Mouse (Mus musculus) cerebellum, adult 8-10 months (tissue): ENCODE measurements around the gene Lama1.
"Not testable (repeated sequence)": the region's sequence is repeated elsewhere in the genome, so short reads cannot be mapped to it uniquely, and the experiment has no call there.

Source experiments
- DNase-seq: peaks from one replicate; pipeline ENCODE4 v3.0.0; 2022

Gene Lama1

GRCm38 (mm10) chr17:67722578-67722977 is 25.5 kb downstream of the Lama1 start:
- no peak for DNase-seq

DNA sequence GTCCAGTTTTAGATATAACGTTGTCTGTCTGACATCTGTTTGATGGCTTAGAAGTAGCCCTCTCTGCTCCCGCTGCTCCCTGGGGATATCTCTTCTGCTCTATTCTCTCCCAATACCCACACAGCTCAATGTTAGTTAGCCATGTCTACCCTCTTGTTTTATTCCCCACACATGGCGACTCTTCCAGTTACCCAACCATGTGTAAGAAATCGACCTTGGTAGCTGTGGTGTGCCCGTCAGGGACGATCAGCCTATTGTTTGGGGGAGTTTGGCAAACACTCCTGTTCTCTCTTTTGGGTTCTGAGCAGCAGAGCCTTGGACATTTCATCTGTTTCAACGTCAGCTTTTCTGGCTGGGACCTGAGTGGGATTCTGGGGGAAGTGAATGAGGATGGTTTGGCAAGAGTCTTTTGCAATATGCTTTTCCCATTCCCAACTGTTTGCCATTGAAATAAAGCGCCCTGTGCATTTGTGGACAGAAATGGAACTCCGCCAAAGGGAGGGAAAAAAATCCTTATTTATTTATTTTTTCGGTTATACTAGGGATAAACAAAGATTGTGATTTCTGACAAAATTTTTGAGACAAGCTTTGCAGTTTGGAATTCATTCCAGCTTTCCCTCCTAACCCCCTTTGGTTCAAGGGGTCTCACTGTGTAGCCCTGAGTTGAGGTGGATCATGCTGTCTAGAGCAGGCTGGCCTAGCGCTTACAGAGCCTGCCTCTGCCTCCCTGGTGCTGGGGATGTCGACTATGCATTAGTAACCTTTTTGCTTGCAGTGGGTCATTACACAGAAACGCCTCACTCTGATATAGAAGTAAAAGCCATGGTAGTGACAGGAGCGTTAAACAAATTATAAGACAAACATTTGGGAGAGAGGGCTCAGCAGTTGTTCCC is 26.4 kb downstream of the Lama1 start:
- DNase-seq, result no peak

- DNase-seq, result no peak
These were observed 29.5 kb downstream of the Lama1 start for GRCm38 (mm10) chr17:67726601-67727000.

DNA sequence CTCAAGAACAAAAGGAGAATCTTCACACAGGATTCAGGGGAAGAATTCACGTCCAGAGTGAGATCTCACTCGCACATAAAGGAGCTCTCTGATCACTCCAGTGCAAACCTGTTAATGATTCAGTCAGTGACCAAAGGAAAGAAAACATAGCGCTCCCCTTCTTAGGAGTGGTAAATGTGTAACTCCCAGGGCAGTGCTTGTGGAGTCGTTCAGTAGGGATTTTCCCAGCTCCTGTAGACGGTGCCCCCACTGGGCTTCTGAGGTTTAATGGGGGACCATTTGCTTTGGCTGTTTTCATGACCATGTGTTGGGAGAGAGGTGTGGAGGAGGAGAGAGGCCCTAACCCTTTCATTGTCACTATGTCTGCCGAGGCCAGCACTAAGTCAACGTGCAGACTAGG is 31.7 kb downstream of the Lama1 start:
- no peak for DNase-seq

DNA sequence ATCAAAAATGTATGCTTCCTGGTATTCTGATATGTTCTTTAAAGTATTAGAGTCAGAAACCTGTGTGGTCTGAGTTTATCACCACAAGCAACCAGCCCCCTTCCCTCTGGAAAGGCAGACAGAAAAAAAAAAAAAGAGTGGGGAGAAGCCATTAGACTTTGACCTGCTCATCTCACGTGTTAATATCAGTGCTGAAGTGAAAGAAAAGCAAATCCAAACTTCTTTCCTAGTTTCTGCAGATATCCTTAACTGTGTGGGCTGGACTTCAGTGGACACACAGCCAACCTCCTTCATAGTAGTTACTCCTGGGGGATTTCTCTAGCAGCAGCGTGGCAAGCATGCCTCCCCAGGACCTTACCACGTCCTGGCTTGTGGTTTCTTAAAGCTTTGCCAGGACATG is 34.0 kb downstream of the Lama1 start:
- DNase-seq, result no peak

DNA sequence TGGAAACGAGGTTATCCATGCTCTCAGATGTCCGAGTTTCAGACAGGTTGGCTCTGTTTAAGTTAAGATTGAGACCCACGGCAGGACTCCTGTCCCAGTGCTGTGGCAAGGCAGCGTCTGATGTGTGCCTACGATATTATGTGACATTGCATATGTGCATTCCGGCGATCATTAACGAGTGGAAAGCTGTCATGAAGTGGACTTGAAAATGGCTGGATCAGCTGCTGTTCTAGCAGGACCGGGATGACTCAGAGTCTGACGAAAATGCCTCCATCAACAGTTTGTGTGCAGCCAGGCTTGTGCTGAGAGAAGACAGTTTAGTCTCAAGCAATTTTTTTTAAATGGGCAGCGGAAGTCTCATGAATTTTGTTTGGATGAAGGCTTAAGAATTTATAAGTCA is 34.9 kb downstream of the Lama1 start:
- no peak for DNase-seq

DNA sequence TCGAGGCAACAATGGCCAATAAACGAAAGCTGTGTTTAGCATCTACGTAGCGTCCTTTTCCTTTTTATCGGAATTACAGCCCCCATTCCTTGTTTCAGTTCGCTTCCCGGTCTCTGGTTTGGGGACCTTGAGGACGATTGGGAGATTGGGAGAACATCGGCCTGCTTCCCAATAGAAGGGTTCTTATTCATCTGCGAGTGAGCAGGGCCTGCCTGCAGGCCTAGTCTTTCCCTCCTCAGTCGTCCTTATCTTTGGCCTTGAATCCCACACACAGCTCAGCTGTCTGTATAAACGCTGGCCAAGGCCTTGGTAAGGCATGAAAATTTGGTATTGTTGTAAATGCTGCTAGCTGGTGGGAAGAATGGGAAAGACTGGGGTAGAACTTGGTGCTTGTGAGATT is 36.5 kb downstream of the Lama1 start:
- DNase-seq, result no peak

DNA sequence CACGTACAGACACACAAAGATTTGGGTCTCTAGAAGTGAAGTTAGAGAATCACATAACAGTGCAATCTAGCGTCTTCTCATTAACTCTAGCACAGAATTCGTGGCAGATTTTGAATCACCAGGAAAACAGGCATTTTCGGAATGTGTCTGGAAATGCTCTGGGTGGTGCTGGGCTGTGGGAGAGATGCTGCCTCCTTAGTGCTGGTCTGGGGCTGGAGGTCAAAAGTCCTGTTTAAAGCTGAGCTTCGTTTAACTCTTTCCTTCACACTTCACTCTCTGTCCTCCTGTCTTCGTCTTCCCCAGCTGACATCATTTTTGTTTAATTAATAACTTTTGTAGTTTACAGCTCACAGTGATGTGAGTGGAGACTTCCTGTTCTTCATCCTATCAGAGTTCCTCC is 38.7 kb downstream of the Lama1 start:
- no peak for DNase-seq

DNA sequence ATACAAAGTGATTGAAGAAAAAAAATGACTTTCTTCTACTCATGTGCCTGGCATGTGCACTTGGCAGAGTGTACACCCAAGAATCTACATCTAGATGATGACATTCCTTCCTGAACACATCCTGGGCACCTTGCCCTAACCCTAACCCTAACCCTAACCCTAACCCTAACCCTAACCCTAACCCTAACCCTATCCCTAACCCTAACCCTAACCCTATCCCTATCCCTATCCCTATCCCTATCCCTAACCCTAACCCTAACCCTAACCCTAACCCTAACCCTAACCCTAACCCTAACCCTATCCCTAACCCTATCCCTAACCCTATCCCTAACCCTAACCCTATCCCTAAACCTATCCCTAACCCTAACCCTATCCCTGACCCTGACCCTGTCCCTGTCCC is 44.2 kb downstream of the Lama1 start:
- not testable (repeated sequence) for DNase-seq

DNA sequence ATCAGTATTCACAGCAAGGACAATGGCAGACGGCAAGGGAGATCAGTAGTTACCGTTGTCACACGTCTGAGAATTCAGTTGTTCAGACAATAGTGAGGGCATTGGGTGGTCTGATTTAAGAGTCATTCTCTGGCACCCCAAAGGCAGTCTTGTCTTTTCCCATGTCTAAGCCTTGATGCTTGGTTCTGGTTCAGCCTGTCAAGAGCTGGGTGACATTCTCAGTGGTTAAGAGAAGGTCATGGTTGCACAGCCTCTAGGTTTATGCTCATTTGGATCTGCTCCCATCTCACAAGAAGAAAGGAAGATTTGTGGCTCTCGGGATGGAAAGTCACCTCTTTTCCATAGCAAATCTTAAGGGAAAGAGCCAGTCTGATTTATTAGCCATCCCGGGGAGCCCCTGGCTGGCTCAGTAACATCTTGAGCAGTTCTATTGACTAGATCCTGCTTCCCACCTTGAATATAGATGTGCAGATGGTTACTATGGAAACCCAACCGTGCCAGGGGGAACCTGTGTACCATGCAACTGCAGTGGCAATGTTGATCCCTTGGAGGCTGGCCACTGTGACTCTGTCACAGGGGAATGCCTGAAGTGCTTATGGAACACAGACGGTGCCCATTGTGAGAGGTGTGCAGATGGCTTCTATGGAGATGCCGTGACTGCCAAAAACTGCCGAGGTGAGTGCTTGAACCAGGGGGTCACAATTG is 67.3 kb downstream of the Lama1 start:
- no peak for DNase-seq

DNA sequence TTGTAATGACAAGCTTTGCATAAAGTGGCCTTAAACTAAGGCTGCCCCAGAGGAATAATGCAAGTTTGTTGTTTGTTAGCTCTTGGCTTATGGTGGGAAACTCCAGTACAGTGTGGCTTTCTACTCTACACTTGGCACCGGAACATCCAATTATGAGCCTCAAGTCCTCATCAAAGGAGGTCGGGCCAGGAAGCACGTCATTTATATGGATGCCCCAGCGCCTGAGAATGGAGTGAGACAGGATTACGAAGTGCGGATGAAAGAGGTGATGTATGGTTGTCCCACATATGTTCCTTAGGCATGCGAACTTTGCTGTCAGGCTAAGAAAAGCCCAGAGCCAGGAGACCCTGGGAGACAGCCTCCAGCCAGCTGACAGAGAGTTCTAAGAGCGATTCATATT is 76.5 kb downstream of the Lama1 start:
- no peak for DNase-seq

GRCm38 (mm10) chr17:67776764-67777163 is 79.7 kb downstream of the Lama1 start:
- no peak for DNase-seq

- DNase-seq, result no peak
These were observed 82.8 kb downstream of the Lama1 start for GRCm38 (mm10) chr17:67779812-67780211.

DNA sequence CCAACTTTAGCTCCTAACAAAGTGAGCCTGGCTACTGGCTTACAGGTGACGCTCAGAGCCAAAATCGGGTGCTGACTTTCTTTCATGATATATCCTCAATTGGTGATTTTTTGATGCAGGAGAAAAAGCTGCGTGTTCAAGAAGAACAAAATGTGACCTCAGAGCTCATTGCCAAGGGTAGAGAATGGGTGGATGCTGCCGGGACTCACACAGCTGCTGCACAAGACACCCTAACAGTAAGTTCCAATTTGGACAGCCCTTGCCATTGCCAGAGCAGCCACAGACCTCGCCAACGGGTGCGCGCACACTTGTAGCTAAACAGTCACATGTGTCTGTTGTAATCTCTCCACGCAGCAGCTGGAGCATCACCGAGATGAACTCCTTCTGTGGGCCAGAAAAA is 94.0 kb downstream of the Lama1 start:
- DNase-seq, result no peak

DNA sequence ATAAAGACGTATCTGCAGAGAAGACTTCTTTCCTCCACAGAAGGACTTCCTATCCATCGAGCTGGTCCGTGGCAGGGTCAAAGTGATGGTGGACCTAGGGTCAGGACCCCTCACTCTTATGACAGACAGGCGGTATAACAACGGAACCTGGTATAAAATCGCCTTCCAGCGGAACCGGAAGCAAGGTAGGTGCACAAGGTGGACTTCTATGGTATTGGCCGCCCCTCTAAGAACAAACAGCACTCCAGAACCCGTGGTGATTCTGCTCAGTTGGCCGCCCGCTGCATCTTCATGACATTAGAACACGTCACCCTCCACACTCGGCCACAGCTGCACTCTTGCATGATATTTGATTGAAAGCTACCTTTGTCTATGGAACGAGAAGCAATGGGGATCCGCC is 112.1 kb downstream of the Lama1 start:
- no peak for DNase-seq

- no peak for DNase-seq
These were observed 116.6 kb downstream of the Lama1 start for GRCm38 (mm10) chr17:67813666-67814065.

DNA sequence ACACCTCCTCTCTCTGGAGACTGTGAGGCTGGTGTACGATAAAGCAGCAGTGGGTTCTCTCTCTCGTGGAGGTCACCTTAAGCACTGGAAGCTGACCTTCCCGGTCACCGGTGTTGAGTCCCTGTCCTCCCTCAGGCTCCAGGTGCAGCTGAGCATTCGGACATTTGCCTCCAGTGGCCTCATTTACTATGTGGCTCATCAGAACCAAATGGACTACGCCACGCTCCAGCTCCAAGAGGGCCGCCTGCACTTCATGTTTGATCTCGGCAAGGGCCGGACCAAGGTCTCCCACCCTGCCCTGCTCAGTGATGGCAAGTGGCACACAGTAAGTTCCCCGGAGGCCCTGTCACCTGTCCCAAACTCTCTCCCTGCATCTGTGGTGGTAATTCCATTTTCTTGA is 118.7 kb downstream of the Lama1 start:
- no peak for DNase-seq

GRCm38 (mm10) chr17:67816916-67817315 is 119.9 kb downstream of the Lama1 start:
- DNase-seq, result no peak

DNA sequence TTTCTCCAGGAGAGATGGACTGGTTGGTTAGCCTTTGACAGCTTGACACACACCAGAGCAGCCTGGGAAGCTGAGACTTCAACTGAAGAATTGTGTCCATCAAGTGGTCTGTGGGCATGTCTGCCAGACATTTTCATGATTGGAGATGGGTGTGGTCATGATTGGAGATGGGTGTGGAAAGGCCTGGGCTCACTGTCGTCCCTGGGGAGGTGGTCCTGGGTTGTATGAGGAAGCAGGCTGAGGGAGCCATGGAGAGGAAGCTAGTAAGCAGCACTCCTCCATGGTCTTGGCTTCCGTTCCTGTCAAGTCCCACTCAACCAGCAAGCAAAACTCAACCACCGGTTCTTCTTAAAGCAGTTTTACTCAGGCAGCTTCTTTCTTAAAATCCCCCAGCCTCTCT is 130.4 kb downstream of the Lama1 start:
- DNase-seq, result no peak

DNA sequence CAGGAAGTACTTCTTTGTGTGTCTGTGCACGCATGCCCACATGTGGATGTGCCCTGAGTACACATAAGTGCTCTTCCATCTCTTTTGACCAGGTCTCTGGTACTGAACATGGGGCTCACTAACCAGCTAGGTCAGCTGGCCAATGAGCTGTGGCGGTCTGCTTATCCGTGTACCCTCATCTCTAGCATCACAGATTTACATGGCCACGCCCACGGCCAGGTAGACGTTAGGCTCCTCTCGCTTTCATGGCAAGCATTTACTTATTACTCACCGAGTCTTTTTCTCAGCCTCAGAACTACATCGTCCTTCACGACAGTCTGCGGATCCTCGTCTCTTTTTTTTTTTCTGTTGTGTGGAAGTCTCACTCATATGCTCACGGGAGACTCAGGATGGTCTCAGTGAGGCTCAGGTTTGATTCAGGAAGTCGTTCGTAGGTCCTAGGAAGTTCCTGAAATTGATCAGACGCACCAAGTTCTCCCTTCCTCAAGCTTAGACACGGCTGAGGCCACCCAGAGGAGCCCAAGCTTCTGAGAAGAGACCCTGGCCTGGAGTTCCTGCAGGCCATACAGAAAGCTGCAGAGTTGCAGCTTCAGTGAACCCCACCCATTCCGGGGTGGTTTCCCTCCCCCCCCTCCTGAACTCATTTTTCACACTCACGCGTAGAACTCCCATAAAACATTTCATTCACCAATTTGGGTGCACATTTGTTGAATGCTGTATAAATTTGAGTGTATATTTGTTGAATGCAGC is 139.3 kb downstream of the Lama1 start:
- no peak for DNase-seq

GRCm38 (mm10) chr17:67837351-67838090 is 140.5 kb downstream of the Lama1 start:
- peak; percentile 56 for DNase-seq

- DNase-seq, result no peak
These were observed 141.9 kb downstream of the Lama1 start for GRCm38 (mm10) chr17:67838948-67839347.

DNA sequence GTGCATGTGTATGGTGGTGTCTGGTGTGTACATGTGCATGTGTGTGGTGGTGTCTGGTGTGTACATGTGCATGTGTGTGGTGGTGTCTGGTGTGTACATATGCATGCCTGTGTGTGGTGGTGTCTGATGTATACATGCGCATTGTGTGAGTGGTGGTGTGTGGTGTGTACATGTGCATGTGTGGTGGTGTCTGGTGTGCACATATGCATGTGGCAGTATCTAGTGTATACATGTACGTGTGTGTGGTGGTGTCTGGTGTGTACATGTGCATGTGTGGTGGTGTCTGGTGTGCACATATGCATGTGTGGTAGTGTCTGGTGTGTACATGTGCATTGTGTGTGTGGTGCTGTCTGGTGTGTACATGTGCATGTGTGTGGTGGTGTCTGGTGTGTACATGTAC is 144.4 kb downstream of the Lama1 start:
- not testable (repeated sequence) for DNase-seq
